Mouse (Mus musculus): ENCODE data around the gene Itgb4.
"Not testable (repeated sequence)": the region's sequence is repeated elsewhere in the genome, so short reads cannot be mapped to it uniquely, and the experiment has no call there.

Gene Itgb4

DNA sequence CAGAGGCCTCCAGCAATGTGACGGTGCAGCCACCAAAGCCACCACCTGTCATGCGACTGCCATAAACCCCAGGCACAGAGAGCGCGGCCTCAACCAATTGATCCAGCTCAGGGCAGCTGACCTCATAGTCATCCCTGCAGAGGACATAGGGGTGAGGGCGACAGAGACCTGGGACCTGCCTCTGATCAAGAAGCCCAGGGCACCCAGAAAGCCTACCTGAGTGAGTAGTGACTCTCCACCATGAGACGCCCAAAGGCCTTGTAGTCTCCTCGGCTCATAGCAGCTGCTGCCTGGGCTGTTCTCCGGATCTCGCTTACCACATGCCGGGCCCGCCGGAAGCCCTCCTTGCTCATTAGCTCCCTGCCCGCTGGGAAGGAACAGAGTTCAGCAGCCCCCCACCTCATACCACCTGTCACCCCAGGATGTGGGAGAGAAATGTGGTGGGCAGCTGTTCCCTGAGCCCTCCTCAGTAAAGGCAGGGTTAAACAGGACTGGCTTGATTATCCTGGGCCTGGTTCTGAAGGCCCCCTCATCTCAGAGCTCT is 34.4 kb downstream of the Itgb4 start:
- DNase-seq (ENCODE audit: low spot score): no peak

DNA sequence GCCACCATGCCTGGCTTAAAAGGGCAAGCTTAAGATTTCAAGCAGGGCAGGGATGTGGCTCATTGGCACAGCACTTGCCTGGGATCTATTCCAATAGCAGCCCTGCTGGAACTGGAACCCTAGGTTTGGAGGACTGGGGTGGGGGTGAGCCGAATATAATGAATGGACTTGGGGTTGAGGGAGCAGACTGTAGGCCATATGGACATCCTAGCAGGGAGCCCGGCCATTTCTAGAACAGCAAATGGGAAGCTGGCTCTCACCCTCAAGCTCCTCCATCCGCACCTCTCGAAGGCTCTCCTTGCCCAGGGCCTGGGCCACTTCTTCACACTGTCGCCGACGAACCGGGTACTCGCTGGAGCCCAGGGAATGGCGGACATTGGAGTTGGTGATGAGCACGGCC is 35.2 kb downstream of the Itgb4 start:
- DNase-seq (ENCODE audit: low spot score): no peak

DNA sequence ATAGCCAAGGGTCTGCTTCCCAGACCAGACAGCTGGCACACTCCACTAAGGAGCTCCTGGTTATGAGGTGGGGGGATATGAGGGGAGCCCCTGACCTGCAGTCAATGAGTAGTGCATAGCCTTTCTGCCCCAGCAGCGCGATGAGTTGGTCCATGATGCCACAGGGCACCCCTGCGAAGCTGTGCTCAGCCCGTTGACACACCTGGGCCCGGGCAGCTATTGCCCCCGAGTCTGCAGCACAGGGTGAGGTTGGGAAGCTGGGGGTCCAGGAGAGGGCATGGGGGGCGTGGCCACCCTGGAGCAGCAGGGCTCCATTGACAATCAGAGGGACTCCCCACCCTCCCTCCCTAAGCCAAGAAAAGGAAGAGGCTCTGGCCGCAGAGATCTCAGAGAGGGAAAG is 35.6 kb downstream of the Itgb4 start:
- DNase-seq (ENCODE audit: low spot score): no peak

- no peak for DNase-seq (ENCODE audit: low spot score)
Measured at GRCm38 (mm10) chr11:116010948-116011347, 36.4 kb downstream of the Itgb4 start.

DNA sequence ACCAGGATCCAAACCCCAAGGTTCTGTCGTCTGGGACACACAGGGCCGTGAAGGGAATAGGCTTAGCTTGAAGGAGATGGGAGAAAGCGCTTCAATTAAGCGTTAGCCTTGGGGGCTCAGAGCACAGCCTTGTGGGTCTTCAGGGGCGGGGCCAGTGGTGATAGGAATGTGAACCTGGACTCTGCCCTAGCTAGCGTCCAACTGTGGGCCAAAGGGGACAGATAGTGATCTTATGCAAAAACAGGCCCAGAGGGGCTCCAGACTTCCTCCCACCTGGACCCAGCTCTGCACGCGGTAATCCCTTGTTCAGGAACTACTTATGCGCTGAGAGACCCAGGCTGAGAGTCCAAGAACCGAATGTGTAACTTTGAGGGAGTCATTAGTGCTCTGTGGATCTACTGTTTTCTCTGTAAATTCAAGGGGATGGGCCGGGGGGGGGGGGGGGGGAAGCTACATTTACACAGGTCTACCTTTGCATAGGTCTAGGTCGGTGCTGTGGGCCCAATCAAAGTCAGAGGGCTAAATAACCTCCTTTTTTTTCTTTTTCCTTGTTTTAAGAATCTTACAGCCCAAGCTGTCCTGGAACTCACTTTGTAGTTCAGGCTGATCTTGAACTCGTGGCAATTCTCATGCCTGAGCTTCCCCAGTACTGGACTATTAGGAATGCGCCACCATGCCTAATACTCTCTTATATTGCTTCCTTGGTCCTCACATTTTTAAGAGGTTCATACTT is 37.2 kb downstream of the Itgb4 start:
- DNase-seq (ENCODE audit: low spot score): no peak

DNA sequence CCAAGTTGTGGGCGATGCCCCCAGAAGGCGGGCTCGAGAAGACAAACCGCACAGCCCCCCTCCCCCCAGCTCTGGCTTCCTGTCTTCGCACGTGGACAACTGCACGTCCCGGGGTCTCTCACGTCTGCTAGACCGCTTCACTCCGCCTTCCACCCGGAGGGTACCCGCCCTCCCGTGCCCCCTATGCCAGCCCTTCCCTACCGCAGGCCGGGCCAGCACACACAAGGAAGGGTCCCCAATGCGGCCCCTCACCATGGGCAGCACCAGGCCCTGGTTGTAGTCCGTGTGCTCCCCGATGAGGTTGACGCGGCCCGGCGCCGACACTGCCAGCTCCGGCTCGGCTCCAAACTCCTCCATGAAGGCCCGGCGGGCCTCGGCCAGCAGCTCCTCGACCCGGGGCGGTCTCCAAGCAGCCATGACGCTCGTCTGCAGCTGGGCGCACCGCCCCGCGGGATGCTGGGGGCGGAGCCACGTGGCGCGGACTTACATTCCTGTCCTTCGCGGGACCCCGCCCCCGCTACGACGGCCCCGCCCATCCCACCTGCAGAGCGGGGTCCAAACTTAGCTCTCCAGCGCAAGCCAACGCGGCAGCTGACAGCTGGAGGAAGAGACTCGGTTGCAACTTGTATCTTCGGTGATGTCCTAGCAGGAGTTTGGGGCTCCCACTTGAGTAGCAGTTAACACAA is 37.9 kb downstream of the Itgb4 start, which contains the start of gene Galk1:
Galk1 (minus strand) TSS at position 458 of the 686 bp plus-strand sequence.
- peak; percentile 89 for DNase-seq (ENCODE audit: low spot score)

- DNase-seq (ENCODE audit: low spot score): no peak
Measured at GRCm38 (mm10) chr11:116014821-116015220, 40.3 kb downstream of the Itgb4 start.

GRCm38 (mm10) chr11:116018106-116018505 is 43.6 kb downstream of the Itgb4 start:
- DNase-seq (ENCODE audit: low spot score): no peak

DNA sequence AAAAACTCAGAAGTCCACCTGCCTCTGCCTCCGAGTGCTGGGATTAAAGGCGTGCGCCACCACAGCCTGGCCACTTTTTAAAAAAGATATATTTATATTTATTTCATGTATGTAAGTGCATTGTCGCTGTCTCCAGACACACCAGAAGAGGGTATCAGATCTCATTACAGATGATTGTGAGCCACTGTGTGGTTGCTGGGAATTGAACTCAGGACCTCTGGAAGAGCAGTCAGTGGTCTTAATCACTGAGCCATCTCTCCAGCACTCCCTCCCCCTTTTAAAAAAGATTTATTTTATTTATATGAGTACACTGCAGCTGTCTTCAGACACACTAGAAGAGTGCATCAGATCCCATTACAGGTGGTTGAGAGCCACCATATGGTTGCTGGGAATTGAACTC is 44.4 kb downstream of the Itgb4 start:
- DNase-seq (ENCODE audit: low spot score): not testable (repeated sequence)

DNA sequence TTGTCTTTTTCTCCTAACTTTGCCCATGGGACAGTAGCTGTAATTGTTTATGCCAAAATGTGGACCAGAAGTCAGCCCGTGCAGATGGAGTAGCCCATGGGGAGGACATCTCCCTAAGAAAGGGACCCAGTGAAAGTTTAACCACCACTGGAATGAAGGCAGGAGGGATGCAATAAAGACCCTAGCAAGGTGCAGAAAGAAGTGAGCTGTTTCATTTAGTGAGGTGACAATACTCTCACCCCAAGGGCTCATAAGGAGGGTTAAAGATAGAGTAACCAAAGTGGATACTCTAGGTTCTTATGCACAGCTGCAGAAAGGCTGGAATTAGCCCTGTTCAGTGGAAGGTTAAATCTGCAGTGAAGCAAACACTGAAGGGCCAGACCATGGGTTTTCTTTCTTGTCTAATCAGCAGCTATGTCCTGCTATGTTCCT is 44.9 kb downstream of the Itgb4 start:
- DNase-seq (ENCODE audit: low spot score): no peak

GRCm38 (mm10) chr11:116019976-116020411 is 45.5 kb downstream of the Itgb4 start:
- no peak for DNase-seq (ENCODE audit: low spot score)

- no peak for DNase-seq (ENCODE audit: low spot score)
Measured at GRCm38 (mm10) chr11:116020519-116020922, 46.0 kb downstream of the Itgb4 start.

GRCm38 (mm10) chr11:116021328-116022220 is 47.1 kb downstream of the Itgb4 start:
- no peak for DNase-seq (ENCODE audit: low spot score)

- no peak for DNase-seq (ENCODE audit: low spot score)
Measured at GRCm38 (mm10) chr11:116022256-116022780, 47.8 kb downstream of the Itgb4 start.

DNA sequence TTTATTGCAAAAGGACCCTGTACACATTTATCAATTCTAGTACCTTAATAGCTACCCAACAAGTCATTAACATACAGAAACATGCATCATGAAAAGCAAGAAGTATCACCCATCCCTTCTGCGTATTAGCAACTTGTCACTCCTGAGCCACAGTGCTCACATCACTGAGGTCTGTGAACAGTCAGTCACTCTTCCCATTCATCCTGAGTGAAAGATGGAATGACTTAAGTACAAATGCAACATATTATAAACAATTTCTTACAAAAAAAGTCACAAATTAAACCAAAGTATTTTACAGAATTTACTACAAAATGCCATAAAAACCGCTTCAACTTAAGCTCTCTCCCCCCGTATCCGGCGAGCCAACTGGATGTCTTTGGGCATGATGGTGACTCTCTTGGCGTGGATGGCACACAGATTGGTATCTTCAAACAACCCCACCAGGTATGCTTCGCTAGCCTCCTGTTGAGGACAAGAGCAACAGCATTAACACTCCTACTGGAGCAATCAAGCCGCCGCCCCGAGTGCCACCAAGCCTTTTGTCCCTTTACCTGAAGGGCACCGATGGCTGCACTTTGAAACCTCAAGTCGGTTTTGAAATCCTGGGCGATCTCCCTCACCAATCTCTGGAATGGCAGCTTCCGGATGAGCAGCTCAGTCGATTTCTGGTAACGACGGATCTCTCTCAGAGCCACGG is 48.7 kb downstream of the Itgb4 start:
- DNase-seq (ENCODE audit: low spot score): not testable (repeated sequence)

DNA sequence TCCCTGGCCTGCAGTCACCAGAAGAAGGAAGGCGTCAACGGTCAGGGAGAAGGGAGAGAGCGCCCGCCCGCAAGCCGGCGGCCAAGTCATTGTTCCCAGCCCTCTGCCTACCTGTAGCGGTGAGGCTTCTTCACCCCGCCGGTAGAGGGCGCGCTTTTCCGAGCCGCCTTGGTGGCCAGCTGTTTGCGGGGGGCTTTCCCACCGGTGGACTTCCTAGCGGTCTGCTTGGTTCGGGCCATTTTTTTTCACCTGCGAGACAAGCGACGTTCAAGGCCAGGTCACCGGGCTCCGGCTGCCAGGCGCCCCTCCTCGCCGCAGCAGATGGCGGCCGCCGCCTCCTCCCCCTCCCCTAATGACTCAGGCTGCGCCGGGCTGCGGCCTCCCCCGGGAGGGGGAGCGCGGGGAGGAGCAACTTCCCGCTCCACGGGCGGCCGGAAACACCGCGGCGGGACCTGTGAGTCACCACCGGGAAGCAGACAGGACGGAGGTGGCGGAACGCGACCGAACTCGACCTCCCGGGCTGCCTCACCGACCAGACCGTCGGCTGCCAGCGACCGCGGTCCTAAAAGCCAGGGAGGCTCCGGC is 49.4 kb downstream of the Itgb4 start:
- peak; percentile 80 for DNase-seq (ENCODE audit: low spot score)

GRCm38 (mm10) chr11:116024356-116024808 is 49.9 kb downstream of the Itgb4 start:
- DNase-seq (ENCODE audit: low spot score): peak; percentile 97

GRCm38 (mm10) chr11:116025056-116025845 is 50.7 kb downstream of the Itgb4 start:
- no peak for DNase-seq (ENCODE audit: low spot score)

GRCm38 (mm10) chr11:116027756-116028155 is 53.2 kb downstream of the Itgb4 start, which contains the start of gene H3f3b:
H3f3b (minus strand) TSS chr11:116027962.
- DNase-seq (ENCODE audit: low spot score): no peak
